Comparison of ENCODE assay signal across 28 mouse cellular contexts in the genomic region with DNA sequence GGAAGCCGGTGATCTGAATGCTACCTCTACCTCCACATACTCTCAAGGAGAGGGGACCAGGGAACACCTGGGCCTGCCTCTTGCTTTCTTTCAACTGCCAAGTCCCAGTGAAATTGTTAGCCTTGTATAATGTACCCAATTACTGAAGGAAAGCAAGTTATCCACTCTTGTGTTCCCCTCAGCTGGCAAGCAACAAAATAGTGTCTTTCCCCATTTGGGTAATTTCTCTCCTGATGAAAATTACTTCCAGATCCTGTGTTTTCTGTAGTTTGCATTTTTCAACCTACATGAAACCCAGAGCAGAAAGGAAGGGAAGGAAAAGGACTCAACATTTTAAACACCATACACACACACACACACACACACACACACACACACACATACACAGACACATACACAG.
"Had no signal": no experiment of that assay in that cellular context is flagged by ENCODE, and none has a peak within 500 bp of the region (broad histone marks: within the 10 kb centered on the region; RNA-seq: fewer than 3 reads in every experiment).

No protein-coding gene starts in this region.

- H3K4me2 ChIP-seq: heart, embryonic 12.5 days; hindbrain, embryonic 12.5 days; hindbrain, embryonic 14.5 days; intestine, embryonic 15.5 days; limb, embryonic 13.5 days; liver, embryonic 11.5 days; liver, embryonic 13.5 days; liver, embryonic 15.5 days had no signal

- ATAC-seq: hindbrain, embryonic 16.5 days; inflammation-experienced regulatory T-cells, adult 6 months; intestine, embryonic 15.5 days; intestine, postnatal 0 days; liver, postnatal 0 days had no signal

- H3K4me3 ChIP-seq: gastrocnemius, adult 2 months; heart, embryonic 10.5 days; heart, embryonic 12.5 days; hindbrain, embryonic 10.5 days; hindbrain, embryonic 12.5 days; intestine, embryonic 15.5 days; limb, embryonic 13.5 days; liver, embryonic 13.5 days; liver, embryonic 15.5 days had no signal

- H3K27me3 ChIP-seq: heart, embryonic 12.5 days; hindbrain, embryonic 12.5 days; intestine, embryonic 15.5 days; limb, embryonic 13.5 days; liver, embryonic 13.5 days; liver, embryonic 15.5 days had no signal

- H3K9ac ChIP-seq: heart, embryonic 12.5 days; hindbrain, embryonic 12.5 days; hindbrain, embryonic 14.5 days; intestine, embryonic 15.5 days; limb, embryonic 13.5 days; liver, embryonic 13.5 days; liver, embryonic 15.5 days; liver, postnatal 0 days had no signal

- H3K4me1 ChIP-seq: liver, embryonic 13.5 days; liver, embryonic 15.5 days had no signal

- H3K9me3 ChIP-seq: heart, embryonic 10.5 days; heart, embryonic 12.5 days; hindbrain, embryonic 10.5 days; hindbrain, embryonic 12.5 days; intestine, embryonic 15.5 days; limb, embryonic 13.5 days; liver, embryonic 13.5 days; liver, embryonic 15.5 days had no signal

- DNase-seq: gastrocnemius, adult 2 months; gastrocnemius, postnatal 10 days; gastrocnemius, postnatal 25 days; heart, adult 18-20 months; heart, postnatal 10 days; heart, postnatal 4 days; kidney, adult 18-20 months; kidney, adult 8-10 months; kidney, postnatal 36 days; layer of hippocampus, adult 9-11 months; layer of hippocampus, postnatal 36 days; left cerebral cortex, postnatal 4 days; liver; liver, embryonic 13.5 days; liver, postnatal 0 days had no signal

- H3K27ac ChIP-seq: gastrocnemius, adult 2 months; heart, embryonic 10.5 days; hindbrain, embryonic 10.5 days; hindbrain, embryonic 12.5 days; hindbrain, embryonic 14.5 days; intestine, embryonic 15.5 days; kidney, postnatal 0 days; limb, embryonic 13.5 days; liver, embryonic 13.5 days; liver, embryonic 15.5 days had no signal

- H3K36me3 ChIP-seq: heart, embryonic 10.5 days; heart, embryonic 12.5 days; hindbrain, embryonic 12.5 days; intestine, embryonic 15.5 days; liver, embryonic 13.5 days; liver, embryonic 15.5 days had no signal
